Mouse (Mus musculus): ENCODE measurements around the gene Foxk1. TPM values are rescaled to one million over a fixed set of nuclear protein-coding genes. Genes with fewer than 3 reads are reported as not detected.

Gene Foxk1
- polyA plus RNA-seq, 1 experiment from 2014 or later = 3.7 TPM

DNA sequence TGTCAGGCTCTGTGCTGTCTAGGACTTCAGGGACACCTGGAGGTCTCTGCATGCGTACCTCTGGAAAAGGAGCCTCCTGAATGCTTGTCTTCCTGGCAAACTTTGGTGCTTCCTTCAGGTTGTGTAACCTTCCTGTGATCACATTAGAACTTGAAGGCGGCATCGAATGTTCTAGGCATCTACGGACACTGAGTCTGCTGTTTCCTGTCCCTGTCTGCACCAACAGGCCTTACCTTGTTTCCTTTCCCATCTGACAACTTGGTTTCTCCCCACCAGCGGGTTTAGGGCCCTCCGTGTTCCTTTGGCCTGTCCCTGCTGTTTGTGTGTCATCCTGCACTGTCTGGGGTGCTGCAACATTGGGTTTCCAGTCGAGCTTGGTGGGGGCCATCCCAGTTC lies 40.7 kb downstream of the Foxk1 start:
- Histone ChIP-seq H3K27me3 (ENCODE audit: control insufficient read depth, insufficient read depth, low read length) (no peaks in the 10 kb centered on the region), H3K9me3 (replicated peaks; ENCODE audit: control insufficient read depth, low read length) (no peaks in the 10 kb centered on the region), H3K4me2 (ENCODE audit: low read depth, low read length) (peak overlapping the region; percentile 55), H3K4me3 (replicated peaks; ENCODE audit: low read length) (no peak overlapping the region), H3K27ac (ENCODE audit: low read length) (peak overlapping the region; percentile 100), H3K4me1 (ENCODE audit: control insufficient read depth, insufficient read depth, low read length) (peaks cover 63% of the 10 kb centered on the region), H3K9ac (ENCODE audit: low read length) (peak overlapping the region; percentile 72; the same call in 1 of the 2 replicates), H3K36me3 (ENCODE audit: control insufficient read depth, insufficient read depth, low read length) (no peaks in the 10 kb centered on the region)
- WGBS = 77% methylated on average over 7 of the region's 7 CpGs
- no peak for ATAC-seq (ENCODE audit: insufficient read depth, low FRiP score)

DNA sequence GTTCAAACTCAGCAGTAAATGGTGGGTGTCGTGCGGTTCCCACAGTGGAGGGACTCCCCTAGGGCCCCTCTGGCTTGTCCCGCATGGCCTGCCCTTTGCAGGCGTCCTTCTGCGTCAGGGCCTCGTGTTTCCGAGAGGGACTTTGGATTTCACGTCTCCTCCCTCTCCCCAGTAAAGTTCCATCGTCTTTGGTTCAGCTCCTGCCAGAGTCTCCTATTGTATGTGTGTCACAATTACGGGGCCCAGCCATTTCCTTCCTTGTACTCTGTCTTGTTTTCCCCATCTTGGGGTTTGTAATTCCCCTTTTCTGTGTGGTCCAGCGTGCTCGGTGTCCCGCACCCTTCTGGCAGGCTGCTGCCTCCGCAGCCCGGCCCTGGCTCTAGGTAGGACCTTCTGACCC lies 42.2 kb downstream of the Foxk1 start:
- H3K9me3 ChIP-seq (replicated peaks; ENCODE audit: control insufficient read depth, low read length) = no peaks in the 10 kb centered on the region
- H3K27ac ChIP-seq (ENCODE audit: low read length) = peak overlapping the region; percentile 21; the same call in 1 of the 2 replicates
- no peak overlapping the region for H3K4me2 ChIP-seq (ENCODE audit: low read depth, low read length)
- no peak overlapping the region for H3K4me3 ChIP-seq (replicated peaks; ENCODE audit: low read length)
- H3K4me1 ChIP-seq (ENCODE audit: control insufficient read depth, insufficient read depth, low read length) = peaks cover 58% of the 10 kb centered on the region
- H3K9ac ChIP-seq (ENCODE audit: low read length) = 0 out of 2 replicates have a peak overlapping the region, but pooled peaks have one; percentile 5
- no peaks in the 10 kb centered on the region for H3K27me3 ChIP-seq (ENCODE audit: control insufficient read depth, insufficient read depth, low read length)
- whole genome bisulfite sequencing = 67% methylated on average over 15 of the region's 15 CpGs
- ATAC-seq (ENCODE audit: insufficient read depth, low FRiP score) = no peak
- H3K36me3 ChIP-seq (ENCODE audit: control insufficient read depth, insufficient read depth, low read length) = no peaks in the 10 kb centered on the region

DNA sequence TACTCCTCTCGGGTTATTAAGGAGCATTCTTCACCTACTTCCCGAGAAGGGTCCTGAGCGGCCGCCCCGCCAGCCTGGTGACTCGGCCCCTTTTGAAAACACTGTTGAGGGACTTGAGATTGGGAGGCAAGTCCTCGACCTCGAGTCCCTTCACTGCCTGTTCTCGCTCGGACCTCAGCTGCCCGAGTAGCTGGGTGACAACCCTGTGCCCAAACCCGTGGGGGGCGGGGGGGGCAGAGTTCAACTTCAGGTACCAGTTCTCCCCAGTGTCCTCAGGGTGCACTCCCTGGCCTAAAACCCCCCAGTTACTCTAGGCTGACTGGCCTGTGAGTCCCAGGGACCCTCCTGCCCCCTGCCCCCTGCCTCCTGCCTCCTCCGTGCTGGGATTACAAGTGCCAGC lies 42.7 kb downstream of the Foxk1 start:
- H3K27ac ChIP-seq (ENCODE audit: low read length) = peak overlapping the region; percentile 59; the same call in 1 of the 2 replicates
- no peak overlapping the region for H3K4me3 ChIP-seq (replicated peaks; ENCODE audit: low read length)
- no peaks in the 10 kb centered on the region for H3K27me3 ChIP-seq (ENCODE audit: control insufficient read depth, insufficient read depth, low read length)
- H3K4me1 ChIP-seq (ENCODE audit: control insufficient read depth, insufficient read depth, low read length) = peaks cover 58% of the 10 kb centered on the region
- WGBS = 73% methylated on average over 14 of the region's 14 CpGs
- no peaks in the 10 kb centered on the region for H3K9me3 ChIP-seq (replicated peaks; ENCODE audit: control insufficient read depth, low read length)
- ATAC-seq (ENCODE audit: insufficient read depth, low FRiP score) = no peak
- H3K36me3 ChIP-seq (ENCODE audit: control insufficient read depth, insufficient read depth, low read length) = no peaks in the 10 kb centered on the region
- no peak overlapping the region for H3K4me2 ChIP-seq (ENCODE audit: low read depth, low read length)
- H3K9ac ChIP-seq (ENCODE audit: low read length) = no peak overlapping the region; the same call in 1 of the 2 replicates

DNA sequence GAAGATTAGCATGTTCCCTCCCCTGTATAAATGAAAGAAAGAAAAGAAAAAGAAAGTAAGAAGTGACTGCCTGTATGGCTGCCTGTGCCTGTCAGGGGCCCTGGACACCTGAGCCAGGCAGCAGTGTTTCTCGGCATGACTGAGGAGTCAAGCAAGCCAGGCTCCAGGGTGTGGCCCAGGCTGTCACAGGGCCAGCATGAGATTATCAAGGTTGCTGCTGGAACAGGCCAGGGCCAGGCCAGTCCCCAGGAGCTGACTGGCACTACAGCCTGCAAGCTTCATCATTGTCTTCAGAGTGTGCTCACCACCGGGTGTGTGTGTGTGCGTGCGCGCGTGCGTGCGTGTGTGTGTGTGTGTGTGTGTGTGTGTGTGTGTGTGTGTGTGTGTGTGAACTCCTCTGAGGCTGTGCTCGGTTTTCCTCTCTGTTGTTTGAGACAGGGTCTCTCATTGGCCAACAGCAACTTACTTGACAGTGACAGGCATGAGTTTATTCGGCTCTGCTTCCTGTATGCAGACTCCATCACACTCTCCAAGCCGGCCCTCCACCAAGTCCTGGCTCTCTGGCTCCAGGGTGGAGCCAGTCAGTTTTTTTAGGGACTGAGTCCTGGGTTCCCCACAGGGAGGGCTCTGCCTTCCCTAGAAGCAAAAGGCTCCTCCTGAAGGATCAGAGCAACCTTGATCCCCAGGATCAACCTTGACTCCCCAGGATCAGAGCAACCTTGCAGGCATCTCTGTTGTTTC lies 43.7 kb downstream of the Foxk1 start:
- Histone ChIP-seq H3K9ac (ENCODE audit: low read length) (peak overlapping the region; percentile 41), H3K4me1 (ENCODE audit: control insufficient read depth, insufficient read depth, low read length) (peaks cover 48% of the 10 kb centered on the region)

GRCm38 (mm10) chr5:142445709-142446108 lies 44.4 kb downstream of the Foxk1 start:
- Histone ChIP-seq H3K4me1 (ENCODE audit: control insufficient read depth, insufficient read depth, low read length) (peaks cover 46% of the 10 kb centered on the region), H3K9me3 (replicated peaks; ENCODE audit: control insufficient read depth, low read length) (no peaks in the 10 kb centered on the region), H3K4me3 (replicated peaks; ENCODE audit: low read length) (no peak overlapping the region), H3K4me2 (ENCODE audit: low read depth, low read length) (no peak overlapping the region), H3K27me3 (ENCODE audit: control insufficient read depth, insufficient read depth, low read length) (no peaks in the 10 kb centered on the region), H3K9ac (ENCODE audit: low read length) (0 out of 2 replicates have a peak overlapping the region, but pooled peaks have one; percentile 4), H3K36me3 (ENCODE audit: control insufficient read depth, insufficient read depth, low read length) (no peaks in the 10 kb centered on the region), H3K27ac (ENCODE audit: low read length) (peak overlapping the region; percentile 59; the same call in 1 of the 2 replicates)
- 63% methylated on average over 8 of the region's 8 CpGs for WGBS
- ATAC-seq (ENCODE audit: insufficient read depth, low FRiP score) = no peak

More for the DNA sequence above, 43.7 kb downstream of the Foxk1 start:
- 55% methylated on average over 11 of the region's 11 CpGs for WGBS
- peak; percentile 31; the same call in 1 of the 2 replicates for ATAC-seq (ENCODE audit: insufficient read depth, low FRiP score)
- Histone ChIP-seq H3K4me2 (ENCODE audit: low read depth, low read length) (no peak overlapping the region), H3K27ac (ENCODE audit: low read length) (peak overlapping the region; percentile 59), H3K27me3 (ENCODE audit: control insufficient read depth, insufficient read depth, low read length) (no peaks in the 10 kb centered on the region), H3K36me3 (ENCODE audit: control insufficient read depth, insufficient read depth, low read length) (no peaks in the 10 kb centered on the region), H3K4me3 (replicated peaks; ENCODE audit: low read length) (no peak overlapping the region), H3K9me3 (replicated peaks; ENCODE audit: control insufficient read depth, low read length) (no peaks in the 10 kb centered on the region)

- peak; percentile 42; the same call in 1 of the 2 replicates for ATAC-seq (ENCODE audit: insufficient read depth, low FRiP score)
- Histone ChIP-seq H3K4me2 (ENCODE audit: low read depth, low read length) (0 out of 2 replicates have a peak overlapping the region, but pooled peaks have one; percentile 10), H3K27ac (ENCODE audit: low read length) (no peak overlapping the region), H3K36me3 (ENCODE audit: control insufficient read depth, insufficient read depth, low read length) (peaks cover 3% of the 10 kb centered on the region; the same call in 1 of the 2 replicates), H3K9me3 (replicated peaks; ENCODE audit: control insufficient read depth, low read length) (no peaks in the 10 kb centered on the region), H3K27me3 (ENCODE audit: control insufficient read depth, insufficient read depth, low read length) (no peaks in the 10 kb centered on the region), H3K4me1 (ENCODE audit: control insufficient read depth, insufficient read depth, low read length) (peaks cover 26% of the 10 kb centered on the region), H3K4me3 (replicated peaks; ENCODE audit: low read length) (no peak overlapping the region), H3K9ac (ENCODE audit: low read length) (no peak overlapping the region)
- WGBS = 7% methylated on average over 9 of the region's 9 CpGs
Observed at GRCm38 (mm10) chr5:142448076-142448475, 46.8 kb downstream of the Foxk1 start.

- WGBS = 63% methylated on average over 12 of the region's 12 CpGs
Observed at GRCm38 (mm10) chr5:142448623-142449022, 47.3 kb downstream of the Foxk1 start.

GRCm38 (mm10) chr5:142450846-142451245 lies 49.5 kb downstream of the Foxk1 start:
- Histone ChIP-seq H3K27me3 (ENCODE audit: control insufficient read depth, insufficient read depth, low read length) (no peaks in the 10 kb centered on the region), H3K4me2 (ENCODE audit: low read depth, low read length) (no peak overlapping the region), H3K4me3 (replicated peaks; ENCODE audit: low read length) (no peak overlapping the region), H3K36me3 (ENCODE audit: control insufficient read depth, insufficient read depth, low read length) (peaks cover 11% of the 10 kb centered on the region), H3K9ac (ENCODE audit: low read length) (no peak overlapping the region), H3K27ac (ENCODE audit: low read length) (no peak overlapping the region), H3K4me1 (ENCODE audit: control insufficient read depth, insufficient read depth, low read length) (peaks cover 4% of the 10 kb centered on the region; the same call in 1 of the 2 replicates), H3K9me3 (replicated peaks; ENCODE audit: control insufficient read depth, low read length) (no peaks in the 10 kb centered on the region)
- 91% methylated on average over 9 of the region's 9 CpGs for WGBS
- ATAC-seq (ENCODE audit: insufficient read depth, low FRiP score) = no peak

More at GRCm38 (mm10) chr5:142448623-142449022, 47.3 kb downstream of the Foxk1 start:
- Histone ChIP-seq H3K4me2 (ENCODE audit: low read depth, low read length) (no peak overlapping the region), H3K4me3 (replicated peaks; ENCODE audit: low read length) (no peak overlapping the region), H3K4me1 (ENCODE audit: control insufficient read depth, insufficient read depth, low read length) (peaks cover 22% of the 10 kb centered on the region), H3K9me3 (replicated peaks; ENCODE audit: control insufficient read depth, low read length) (no peaks in the 10 kb centered on the region), H3K27ac (ENCODE audit: low read length) (no peak overlapping the region), H3K9ac (ENCODE audit: low read length) (no peak overlapping the region), H3K27me3 (ENCODE audit: control insufficient read depth, insufficient read depth, low read length) (no peaks in the 10 kb centered on the region), H3K36me3 (ENCODE audit: control insufficient read depth, insufficient read depth, low read length) (peaks cover 6% of the 10 kb centered on the region)
- no peak for ATAC-seq (ENCODE audit: insufficient read depth, low FRiP score)

DNA sequence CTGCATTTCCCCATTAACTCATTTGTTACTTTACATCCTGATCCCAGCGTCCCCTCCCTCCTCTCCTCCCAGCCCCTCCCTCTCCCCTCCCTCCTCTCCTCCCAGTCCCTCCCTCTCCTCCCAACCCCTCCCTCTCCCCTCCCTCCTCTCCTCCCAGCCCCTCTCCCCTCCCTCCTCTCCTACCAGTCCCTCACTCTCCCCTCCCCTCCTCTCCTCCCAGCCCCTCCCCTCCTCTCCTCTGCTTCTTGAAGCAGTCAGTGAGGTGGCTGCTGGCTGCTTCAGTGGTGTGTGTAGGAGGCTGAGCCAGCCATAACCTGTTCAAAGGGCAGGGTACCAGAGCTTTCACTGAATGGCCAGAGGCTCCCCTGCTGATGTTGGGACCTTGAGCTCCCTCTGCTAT lies 50.5 kb downstream of the Foxk1 start:
- WGBS = 11% methylated on average over 1 of the region's 1 CpGs
- Histone ChIP-seq H3K27ac (ENCODE audit: low read length) (no peak overlapping the region), H3K36me3 (ENCODE audit: control insufficient read depth, insufficient read depth, low read length) (peaks cover 11% of the 10 kb centered on the region), H3K27me3 (ENCODE audit: control insufficient read depth, insufficient read depth, low read length) (no peaks in the 10 kb centered on the region), H3K4me3 (replicated peaks; ENCODE audit: low read length) (no peak overlapping the region), H3K4me1 (ENCODE audit: control insufficient read depth, insufficient read depth, low read length) (peaks cover 2% of the 10 kb centered on the region; the same call in 1 of the 2 replicates), H3K4me2 (ENCODE audit: low read depth, low read length) (no peak overlapping the region), H3K9ac (ENCODE audit: low read length) (no peak overlapping the region), H3K9me3 (replicated peaks; ENCODE audit: control insufficient read depth, low read length) (no peaks in the 10 kb centered on the region)
- ATAC-seq (ENCODE audit: insufficient read depth, low FRiP score) = no peak
